Mouse (Mus musculus) C2C12 (cell line): ENCODE results near the gene Pafah1b3.

Experiments used
- CTCF ChIP-seq: IDR thresholded peaks from one replicate; pipeline ENCODE4 v1.5.1; 2011; ENCODE audit not compliant: control insufficient read depth, insufficient read depth, insufficient read length
- MYOG ChIP-seq: IDR thresholded peaks from one replicate; pipeline ENCODE4 v1.6.1; 2011; ENCODE audit not compliant: control insufficient read depth, insufficient read length; ENCODE audit errors: extremely low read depth

- TF ChIP-seq CTCF (no peak), MYOG (no peak)
Measured at GRCm38 (mm10) chr7:25303685-25304006, 5.9 kb upstream of the Pafah1b3 start.
